Mouse (Mus musculus): ENCODE measurements around the gene Ddx27. TPM values are rescaled to one million over a fixed set of nuclear protein-coding genes. Genes with fewer than 3 reads are reported as not detected.
A peak's percentile ranks its signal among the peaks of the same experiment; 100 is the strongest.

Gene Ddx27
- polyA plus RNA-seq, 1 experiment from 2014 or later: 31.2 TPM

DNA sequence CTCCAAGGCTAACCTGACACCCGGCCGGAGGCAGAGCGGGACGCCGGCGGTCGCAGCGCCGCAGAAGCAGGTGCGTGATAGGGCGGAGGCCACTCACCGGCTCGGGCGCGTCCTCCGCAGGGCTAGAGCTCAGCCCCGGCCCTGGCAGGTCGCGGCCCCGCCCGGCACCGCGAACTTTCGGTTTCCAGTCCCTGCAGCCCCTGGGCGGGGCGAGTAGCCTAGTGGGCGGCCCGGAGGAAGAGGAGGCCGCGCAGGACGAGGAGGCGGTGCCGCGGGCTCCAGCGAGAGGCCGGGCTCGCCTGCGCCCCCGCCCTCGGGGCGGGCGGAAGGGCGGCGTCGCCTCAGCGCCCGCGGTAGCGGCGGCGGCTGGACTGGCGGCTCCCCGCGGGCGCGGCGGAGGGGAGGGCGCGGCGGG is 47.5 kb downstream of the Ddx27 start:
- ATAC-seq (ENCODE audit: low read depth) (peak; percentile 93), DNase-seq (ENCODE audit: low spot score) (peak; percentile 97)
- peak overlapping the region; percentile 67 for H3K4me3 ChIP-seq (ENCODE audit: low read depth, low read length)
- 0% methylated on average over 9 of the region's 60 CpGs for WGBS
- H3K27me3 ChIP-seq (replicated peaks; ENCODE audit: control insufficient read depth, insufficient read depth, low read length): no peaks in the 10 kb centered on the region
- H3K4me2 ChIP-seq (ENCODE audit: low read depth, low read length): peak overlapping the region; percentile 69
- H3K36me3 ChIP-seq (ENCODE audit: control insufficient read depth, insufficient read depth, low read length): peaks cover 47% of the 10 kb centered on the region
- peak overlapping the region; percentile 89 for H3K9ac ChIP-seq (ENCODE audit: low read depth, low read length)
- H3K4me1 ChIP-seq (ENCODE audit: control insufficient read depth, insufficient read depth, low read length): peaks cover 16% of the 10 kb centered on the region
- H3K27ac ChIP-seq (replicated peaks; ENCODE audit: low read depth, low read length): peak overlapping the region; percentile 86
- no peaks in the 10 kb centered on the region for H3K9me3 ChIP-seq (ENCODE audit: control insufficient read depth, low read length)

DNA sequence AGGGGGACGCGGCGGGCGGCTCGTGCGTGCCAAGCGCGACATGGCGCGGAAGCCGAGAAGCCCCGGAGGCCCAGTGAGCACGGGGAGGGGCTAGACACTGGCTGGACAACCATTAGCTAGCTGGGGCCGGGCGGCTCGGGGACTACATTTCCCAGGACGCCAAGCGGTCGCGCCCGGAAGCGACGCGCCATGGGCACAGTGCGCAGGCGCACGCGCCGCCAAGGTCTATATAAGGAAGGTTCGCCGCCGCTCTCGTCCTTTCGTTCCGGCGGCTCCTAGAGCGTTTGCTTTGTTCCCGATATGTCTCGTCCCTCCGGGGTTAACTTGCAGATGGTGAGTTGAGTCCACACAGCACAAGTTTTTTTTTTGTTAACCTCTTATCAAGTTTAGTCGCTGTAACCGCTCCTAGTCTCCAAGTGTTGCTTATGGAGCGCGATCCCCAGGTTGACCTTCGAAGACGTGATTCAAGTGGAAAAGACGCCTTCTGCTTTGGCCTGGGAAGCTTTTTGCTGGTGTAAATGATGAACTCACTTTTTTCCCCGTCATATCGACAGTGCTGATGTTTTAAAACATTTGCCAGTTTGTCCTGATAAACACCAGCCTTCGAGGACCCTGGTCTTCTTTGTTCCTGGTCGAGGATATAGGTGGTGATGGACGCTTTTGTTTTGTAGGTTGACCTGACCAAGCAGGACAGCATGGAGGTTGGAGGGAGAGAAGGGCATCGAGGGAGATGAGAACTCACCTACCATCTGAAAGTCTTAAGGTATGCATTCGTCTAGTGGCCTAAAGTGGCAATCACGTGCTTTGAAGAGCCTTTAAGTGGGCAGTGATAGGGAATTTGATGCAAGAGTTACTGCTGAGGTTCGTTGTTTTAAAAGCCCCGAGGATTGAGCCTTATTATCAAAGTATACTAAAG is 48.2 kb downstream of the Ddx27 start, which contains the start of gene Znfx1:
TSS of gene Znfx1 (minus strand) at position 51 of the 916 bp plus-strand sequence.
- H3K9ac ChIP-seq (ENCODE audit: low read depth, low read length): peak within 1 kb of the TSS; percentile 89
- no peaks in the 10 kb centered on the region for H3K9me3 ChIP-seq (ENCODE audit: control insufficient read depth, low read length)
- peak within 1 kb of the TSS; percentile 86 for H3K27ac ChIP-seq (replicated peaks; ENCODE audit: low read depth, low read length)
- H3K4me1 ChIP-seq (ENCODE audit: control insufficient read depth, insufficient read depth, low read length): peaks cover 16% of the 10 kb centered on the region
- no peaks in the 10 kb centered on the region for H3K27me3 ChIP-seq (replicated peaks; ENCODE audit: control insufficient read depth, insufficient read depth, low read length)
- peak within 1 kb of the TSS; percentile 91 for H3K4me2 ChIP-seq (ENCODE audit: low read depth, low read length)
- DNase-seq (ENCODE audit: low spot score): peak; percentile 97
- H3K4me3 ChIP-seq (ENCODE audit: low read depth, low read length): peak within 1 kb of the TSS; percentile 67
- H3K36me3 ChIP-seq (ENCODE audit: control insufficient read depth, insufficient read depth, low read length): peaks cover 40% of the 10 kb centered on the region
- WGBS: 1% methylated on average over 48 of the region's 57 CpGs
- peak; percentile 95 for ATAC-seq (ENCODE audit: low read depth)

DNA sequence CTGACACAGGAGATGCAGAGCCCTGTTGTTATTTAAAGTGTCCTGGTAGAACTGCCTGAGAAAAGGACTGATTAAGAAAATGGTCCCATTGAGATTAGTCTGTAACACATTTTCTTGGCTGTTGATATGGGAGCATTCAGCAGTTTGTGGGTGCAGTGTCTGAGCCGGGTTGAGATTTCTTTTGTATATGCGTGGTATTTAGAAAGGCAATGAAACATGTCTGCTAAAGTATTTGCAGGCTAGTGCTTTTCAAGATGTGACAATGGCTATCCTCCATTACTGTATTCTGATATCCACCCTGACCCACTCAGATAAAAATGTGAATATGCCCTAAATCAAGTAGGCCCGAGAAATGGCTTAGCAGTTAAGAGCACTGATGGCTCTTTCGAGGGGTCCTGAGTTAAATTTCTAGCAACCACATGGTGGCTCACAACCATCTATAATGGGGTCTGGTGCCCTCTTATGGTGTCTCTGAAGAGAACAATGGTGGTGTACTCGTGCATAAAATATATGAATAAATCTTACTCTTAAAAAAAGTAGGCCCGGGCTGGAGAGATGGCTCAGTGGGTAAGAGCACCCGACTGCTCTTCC is 49.0 kb downstream of the Ddx27 start:
- under 1% methylated on average over 7 of the region's 7 CpGs for WGBS
- ATAC-seq (ENCODE audit: low read depth) (no peak), DNase-seq (ENCODE audit: low spot score) (no peak)
- Histone ChIP-seq H3K27ac (replicated peaks; ENCODE audit: low read depth, low read length) (peak overlapping the region; percentile 86), H3K36me3 (ENCODE audit: control insufficient read depth, insufficient read depth, low read length) (peaks cover 35% of the 10 kb centered on the region), H3K4me3 (ENCODE audit: low read depth, low read length) (peak overlapping the region; percentile 67), H3K9ac (ENCODE audit: low read depth, low read length) (peak overlapping the region; percentile 89), H3K4me2 (ENCODE audit: low read depth, low read length) (peak overlapping the region; percentile 91), H3K9me3 (ENCODE audit: control insufficient read depth, low read length) (no peaks in the 10 kb centered on the region), H3K4me1 (ENCODE audit: control insufficient read depth, insufficient read depth, low read length) (peaks cover 16% of the 10 kb centered on the region), H3K27me3 (replicated peaks; ENCODE audit: control insufficient read depth, insufficient read depth, low read length) (no peaks in the 10 kb centered on the region)

DNA sequence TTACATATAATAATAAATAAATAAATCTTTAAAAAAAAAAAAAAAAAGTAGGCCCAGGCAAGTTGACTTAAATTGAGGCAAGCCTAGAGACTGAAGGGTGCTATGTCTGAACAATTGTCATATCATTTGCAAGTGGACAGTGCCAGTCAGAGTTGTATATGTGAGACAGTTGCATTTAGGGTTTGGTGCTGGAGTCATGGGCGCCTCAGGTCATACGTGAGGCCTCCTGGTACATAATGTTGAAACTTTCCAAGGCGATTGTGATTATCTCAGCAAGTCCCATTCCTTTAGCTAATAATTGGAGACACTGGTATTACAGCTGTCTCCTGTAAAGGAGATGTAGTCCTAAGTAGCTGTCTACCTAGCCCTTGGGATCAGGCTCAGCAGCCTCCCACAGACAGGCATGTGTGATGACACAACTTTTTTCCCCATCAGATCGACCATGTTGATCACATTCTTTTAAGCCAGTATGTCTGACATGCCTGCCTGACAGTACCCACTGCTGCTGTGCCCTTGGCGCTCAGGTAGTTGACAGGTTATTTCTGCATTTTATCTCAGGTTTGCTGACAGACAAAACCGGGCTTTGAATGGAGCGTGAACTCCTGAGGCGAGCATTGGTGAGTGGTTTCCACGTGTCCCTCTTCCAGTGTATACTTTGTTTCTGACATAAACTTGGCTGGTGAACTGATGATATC is 49.8 kb downstream of the Ddx27 start:
- Histone ChIP-seq H3K4me1 (ENCODE audit: control insufficient read depth, insufficient read depth, low read length) (peaks cover 16% of the 10 kb centered on the region), H3K27me3 (replicated peaks; ENCODE audit: control insufficient read depth, insufficient read depth, low read length) (no peaks in the 10 kb centered on the region), H3K4me3 (ENCODE audit: low read depth, low read length) (peak overlapping the region; percentile 67), H3K4me2 (ENCODE audit: low read depth, low read length) (peak overlapping the region; percentile 91), H3K27ac (replicated peaks; ENCODE audit: low read depth, low read length) (peak overlapping the region; percentile 86), H3K9ac (ENCODE audit: low read depth, low read length) (peak overlapping the region; percentile 89), H3K9me3 (ENCODE audit: control insufficient read depth, low read length) (no peaks in the 10 kb centered on the region), H3K36me3 (ENCODE audit: control insufficient read depth, insufficient read depth, low read length) (peaks cover 30% of the 10 kb centered on the region)
- WGBS: 27% methylated on average over 9 of the region's 9 CpGs
- ATAC-seq (ENCODE audit: low read depth) (no peak), DNase-seq (ENCODE audit: low spot score) (no peak)

DNA sequence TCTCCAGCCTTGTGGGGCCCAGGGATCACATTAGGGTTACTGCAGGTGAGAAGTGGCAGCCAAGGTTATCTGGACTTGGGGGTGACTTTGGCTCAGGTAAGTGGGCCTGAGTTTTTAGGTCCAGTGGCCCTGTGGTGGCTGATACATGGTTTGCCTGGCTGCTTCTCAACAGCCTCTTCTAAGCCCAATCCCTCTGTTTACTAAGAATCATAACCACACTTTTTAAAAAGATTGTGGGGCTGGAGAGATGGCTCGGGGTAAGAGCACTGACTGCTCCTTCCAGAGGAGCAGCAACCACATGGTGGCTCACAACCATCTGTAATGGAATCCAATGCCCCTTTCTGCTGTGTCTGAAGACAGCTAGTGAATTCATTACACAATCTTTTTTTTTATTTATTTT is 51.0 kb downstream of the Ddx27 start:
- WGBS: 57% methylated on average over 1 of the region's 1 CpGs
- Histone ChIP-seq H3K27ac (replicated peaks; ENCODE audit: low read depth, low read length) (no peak overlapping the region), H3K9me3 (ENCODE audit: control insufficient read depth, low read length) (no peaks in the 10 kb centered on the region), H3K4me3 (ENCODE audit: low read depth, low read length) (no peak overlapping the region), H3K9ac (ENCODE audit: low read depth, low read length) (no peak overlapping the region), H3K4me2 (ENCODE audit: low read depth, low read length) (no peak overlapping the region), H3K36me3 (ENCODE audit: control insufficient read depth, insufficient read depth, low read length) (peaks cover 24% of the 10 kb centered on the region), H3K27me3 (replicated peaks; ENCODE audit: control insufficient read depth, insufficient read depth, low read length) (no peaks in the 10 kb centered on the region), H3K4me1 (ENCODE audit: control insufficient read depth, insufficient read depth, low read length) (peaks cover 9% of the 10 kb centered on the region)
- ATAC-seq (ENCODE audit: low read depth) (no peak), DNase-seq (ENCODE audit: low spot score) (no peak)

DNA sequence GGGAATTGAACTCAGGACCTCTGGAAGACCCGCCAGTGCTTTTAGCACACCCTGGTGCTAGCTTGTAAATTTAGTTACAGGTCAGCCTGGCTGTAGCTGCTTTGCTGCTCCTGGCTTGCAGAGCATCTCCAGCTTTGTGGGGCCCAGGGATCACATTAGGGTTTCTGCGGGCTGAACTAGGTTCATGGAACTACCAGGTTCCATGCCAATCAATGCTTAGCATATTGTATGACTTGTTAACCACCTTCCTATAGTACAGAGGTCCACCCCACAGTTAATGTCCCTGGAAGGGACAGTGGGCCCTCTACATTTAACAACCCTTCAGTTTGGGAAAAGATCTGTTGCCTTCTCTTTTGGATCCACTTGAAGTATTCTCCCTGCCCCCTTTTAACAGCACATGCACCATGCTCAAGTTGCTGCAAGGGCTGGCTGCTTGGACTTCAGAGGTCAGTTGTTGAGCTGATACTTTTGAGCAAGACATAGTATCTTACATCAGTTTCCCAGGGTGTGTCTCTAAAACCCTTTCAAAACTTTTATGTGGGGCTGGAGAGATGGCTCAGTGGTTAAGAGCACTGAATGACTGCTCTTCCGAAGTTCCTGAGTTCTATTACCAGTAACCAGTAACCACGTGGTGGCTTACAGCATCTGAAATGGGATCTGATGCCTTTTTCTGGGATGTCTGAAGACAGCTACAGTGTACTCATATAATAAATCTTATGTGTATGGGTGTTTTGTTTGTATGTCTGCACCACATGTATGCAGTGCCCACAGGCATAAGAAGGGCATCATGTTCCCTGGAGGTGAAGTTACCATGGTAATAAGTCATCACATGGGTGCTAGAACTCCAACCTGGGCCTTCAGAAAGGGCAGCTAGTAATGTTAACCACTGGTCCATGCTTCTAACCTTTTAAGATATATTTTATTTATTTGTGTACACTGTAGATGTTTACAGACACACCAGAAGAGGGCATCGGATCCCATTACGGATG is 51.8 kb downstream of the Ddx27 start:
- Histone ChIP-seq H3K4me1 (ENCODE audit: control insufficient read depth, insufficient read depth, low read length) (peaks cover under 1% of the 10 kb centered on the region), H3K4me2 (ENCODE audit: low read depth, low read length) (no peak overlapping the region), H3K27ac (replicated peaks; ENCODE audit: low read depth, low read length) (0 out of 2 replicates have a peak overlapping the region, but pooled peaks have one; percentile 1), H3K27me3 (replicated peaks; ENCODE audit: control insufficient read depth, insufficient read depth, low read length) (no peaks in the 10 kb centered on the region), H3K4me3 (ENCODE audit: low read depth, low read length) (no peak overlapping the region), H3K36me3 (ENCODE audit: control insufficient read depth, insufficient read depth, low read length) (peaks cover 24% of the 10 kb centered on the region), H3K9ac (ENCODE audit: low read depth, low read length) (no peak overlapping the region), H3K9me3 (ENCODE audit: control insufficient read depth, low read length) (no peaks in the 10 kb centered on the region)
- ATAC-seq (ENCODE audit: low read depth): no peak
- 27% methylated on average over 6 of the region's 6 CpGs for WGBS
- no peak for DNase-seq (ENCODE audit: low spot score)

DNA sequence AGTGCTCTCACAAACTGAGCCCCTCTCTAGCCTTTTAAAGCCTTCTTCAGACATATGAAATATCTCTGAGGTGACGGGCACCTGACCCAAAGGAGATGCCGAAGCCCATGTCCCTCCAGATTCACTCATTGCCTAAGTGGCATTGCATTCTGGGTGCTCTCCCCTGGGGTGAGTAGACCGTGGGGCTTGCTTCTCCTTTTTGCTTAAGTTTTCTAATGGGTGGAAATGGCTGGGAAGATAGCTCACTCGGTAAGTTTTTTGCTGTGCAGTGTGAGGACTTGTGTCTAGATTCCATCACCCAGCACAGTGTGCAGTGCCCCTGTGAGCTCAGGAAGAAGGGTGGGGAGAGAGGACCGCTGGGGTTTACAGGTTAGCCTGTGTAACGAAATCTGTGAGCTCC is 52.6 kb downstream of the Ddx27 start:
- WGBS: 44% methylated on average over 6 of the region's 6 CpGs
- Histone ChIP-seq H3K9me3 (ENCODE audit: control insufficient read depth, low read length) (no peaks in the 10 kb centered on the region), H3K4me1 (ENCODE audit: control insufficient read depth, insufficient read depth, low read length) (no peaks in the 10 kb centered on the region; the same call in 1 of the 2 replicates), H3K4me2 (ENCODE audit: low read depth, low read length) (no peak overlapping the region), H3K4me3 (ENCODE audit: low read depth, low read length) (no peak overlapping the region), H3K9ac (ENCODE audit: low read depth, low read length) (no peak overlapping the region), H3K27me3 (replicated peaks; ENCODE audit: control insufficient read depth, insufficient read depth, low read length) (no peaks in the 10 kb centered on the region), H3K27ac (replicated peaks; ENCODE audit: low read depth, low read length) (no peak overlapping the region), H3K36me3 (ENCODE audit: control insufficient read depth, insufficient read depth, low read length) (peaks cover 24% of the 10 kb centered on the region)
- DNase-seq (ENCODE audit: low spot score) (no peak), ATAC-seq (ENCODE audit: low read depth) (no peak)
